Mouse (Mus musculus) thymus, postnatal 25 days (tissue): Measurements from ENCODE around the gene Anapc16.

Source experiments
- DNase-seq: peaks from one replicate; pipeline ENCODE4 v3.0.0; 2022

The Anapc16 gene

GRCm38 (mm10) chr10:59948363-59949254, 54.3 kb downstream of the Anapc16 start:
- no peak for DNase-seq

- no peak for DNase-seq
These were observed 55.5 kb downstream of the Anapc16 start for GRCm38 (mm10) chr10:59947296-59948073.

- no peak for DNase-seq
These were observed 56.6 kb downstream of the Anapc16 start for GRCm38 (mm10) chr10:59946362-59946761.

- no peak for DNase-seq
These were observed 57.5 kb downstream of the Anapc16 start for GRCm38 (mm10) chr10:59945416-59945815.

- no peak for DNase-seq
These were observed 59.4 kb downstream of the Anapc16 start for GRCm38 (mm10) chr10:59943421-59943989.

GRCm38 (mm10) chr10:59942847-59943420, 60.0 kb downstream of the Anapc16 start:
- DNase-seq, result no peak

- no peak for DNase-seq
These were observed 60.6 kb downstream of the Anapc16 start for GRCm38 (mm10) chr10:59942281-59942846.

- no peak for DNase-seq
These were observed 63.9 kb downstream of the Anapc16 start for GRCm38 (mm10) chr10:59939081-59939480.

- DNase-seq, result no peak
These were observed 64.3 kb downstream of the Anapc16 start for GRCm38 (mm10) chr10:59938662-59939061.
